19 mouse cellular contexts compared by ENCODE assay signal in genomic region chr3:35473351-35473750, GRCm38 (mm10).
DNase-seq lines count a peak whose midpoint lies in the region; ATAC-seq and TF ChIP-seq lines count a peak whose summit lies in the region.
"Had no signal": no experiment of that assay in that cellular context is flagged by ENCODE, and none has a peak within 500 bp of the region (broad histone marks: within the 10 kb centered on the region; RNA-seq: fewer than 3 reads in every experiment).

No protein-coding gene starts in this region.

- H3K4me3 ChIP-seq in forebrain, embryonic 10.5 days = no peak overlapping the region
- no peak overlapping the region for H3K4me3 ChIP-seq in forebrain, postnatal 0 days (ENCODE audit: low read depth, low read length)
- no peak overlapping the region for H3K4me3 ChIP-seq in limb, embryonic 12.5 days (replicated peaks)
- H3K4me3 ChIP-seq in limb, embryonic 10.5 days = no peak overlapping the region
- no peak overlapping the region for H3K4me3 ChIP-seq in neural tube, embryonic 13.5 days
- H3K4me3 ChIP-seq: embryonic facial prominence, embryonic 12.5 days; forebrain, embryonic 12.5 days; heart, adult 2 months; heart, embryonic 15.5 days had no signal

- peaks cover 30% of the 10 kb centered on the region for H3K4me1 ChIP-seq in forebrain, embryonic 10.5 days
- H3K4me1 ChIP-seq in forebrain, postnatal 0 days (ENCODE audit: insufficient read depth) = no peaks in the 10 kb centered on the region; the same call in 1 of the 2 replicates
- H3K4me1 ChIP-seq in limb, embryonic 12.5 days (replicated peaks) = peaks cover 19% of the 10 kb centered on the region
- H3K4me1 ChIP-seq in limb, embryonic 10.5 days = peaks cover 13% of the 10 kb centered on the region
- H3K4me1 ChIP-seq in neural tube, embryonic 13.5 days (replicated peaks) = peaks cover 21% of the 10 kb centered on the region
- H3K4me1 ChIP-seq: embryonic facial prominence, embryonic 12.5 days; heart, embryonic 15.5 days had no signal

- H3K4me2 ChIP-seq in forebrain, postnatal 0 days (ENCODE audit: low read depth) = no peak overlapping the region
- H3K4me2 ChIP-seq in limb, embryonic 12.5 days = no peak overlapping the region
- no peak overlapping the region for H3K4me2 ChIP-seq in neural tube, embryonic 13.5 days
- H3K4me2 ChIP-seq: embryonic facial prominence, embryonic 12.5 days; forebrain, embryonic 12.5 days; heart, embryonic 11.5 days; heart, embryonic 15.5 days had no signal

- 72% methylated on average over 7 of the region's 7 CpGs for WGBS in forebrain, embryonic 10.5 days
- whole genome bisulfite sequencing in forebrain, postnatal 0 days = 62% methylated on average over 7 of the region's 7 CpGs
- WGBS in limb, embryonic 12.5 days = 85% methylated on average over 7 of the region's 7 CpGs
- 90% methylated on average over 7 of the region's 7 CpGs for WGBS in limb, embryonic 10.5 days
- WGBS in neural tube, embryonic 13.5 days = 41% methylated on average over 7 of the region's 7 CpGs

- no peak overlapping the region for H3K9ac ChIP-seq in forebrain, postnatal 0 days
- no peak overlapping the region for H3K9ac ChIP-seq in limb, embryonic 12.5 days (replicated peaks)
- H3K9ac ChIP-seq in neural tube, embryonic 13.5 days = no peak overlapping the region
- H3K9ac ChIP-seq: embryonic facial prominence, embryonic 12.5 days; forebrain, embryonic 12.5 days; heart, embryonic 15.5 days had no signal

- DNase-seq in forebrain, embryonic 10.5 days (ENCODE audit: extremely low spot score, low spot score) = no peak
- no peak for DNase-seq in forebrain, postnatal 0 days
- no peak for DNase-seq in limb, embryonic 10.5 days (ENCODE audit: low spot score)
- no peak for DNase-seq in neural tube, embryonic 10.5 days (ENCODE audit: extremely low spot score, low spot score)
- DNase-seq in adipocyte (ENCODE audit: low spot score) = no peak
- DNase-seq: adrenal gland, postnatal 14 days; cerebellum, adult 11-12 months; cerebellum, adult 9-10 months; cerebellum, postnatal 25 days; gastrocnemius, postnatal 14 days; heart, adult 2 months; heart, postnatal 14 days had no signal

- no peaks in the 10 kb centered on the region for H3K36me3 ChIP-seq in forebrain, embryonic 10.5 days (replicated peaks)
- no peaks in the 10 kb centered on the region for H3K36me3 ChIP-seq in forebrain, postnatal 0 days (ENCODE audit: insufficient read depth)
- no peaks in the 10 kb centered on the region for H3K36me3 ChIP-seq in limb, embryonic 12.5 days
- H3K36me3 ChIP-seq in limb, embryonic 10.5 days = no peaks in the 10 kb centered on the region
- H3K36me3 ChIP-seq in neural tube, embryonic 13.5 days = no peaks in the 10 kb centered on the region
- H3K36me3 ChIP-seq: embryonic facial prominence, embryonic 12.5 days; forebrain, embryonic 12.5 days; heart, embryonic 15.5 days had no signal

- no peak for TF ChIP-seq CTCF in forebrain, postnatal 0 days (IDR thresholded peaks at IDR 0.05; ENCODE audit: low read depth)

- no peak for ATAC-seq in forebrain, postnatal 0 days
- 0 out of 2 replicates have a peak, but pooled peaks have one; percentile 42 for ATAC-seq in limb, embryonic 12.5 days (ENCODE audit: insufficient number of reproducible peaks, insufficient read depth, low FRiP score, low TSS enrichment, low read depth)
- peak; percentile 65 for ATAC-seq in neural tube, embryonic 13.5 days (ENCODE audit: low read depth)
- ATAC-seq: forebrain, embryonic 16.5 days had no signal

- no peaks in the 10 kb centered on the region for H3K27me3 ChIP-seq in forebrain, embryonic 10.5 days (ENCODE audit: poor library complexity, severe bottlenecking)
- no peaks in the 10 kb centered on the region for H3K27me3 ChIP-seq in forebrain, postnatal 0 days (ENCODE audit: insufficient read depth, low read length)
- no peaks in the 10 kb centered on the region for H3K27me3 ChIP-seq in limb, embryonic 12.5 days
- H3K27me3 ChIP-seq in limb, embryonic 10.5 days (ENCODE audit: low read depth, poor library complexity, severe bottlenecking) = no peaks in the 10 kb centered on the region
- H3K27me3 ChIP-seq in neural tube, embryonic 13.5 days = peaks cover 14% of the 10 kb centered on the region; the same call in 1 of the 2 replicates
- H3K27me3 ChIP-seq: forebrain, embryonic 12.5 days; heart, embryonic 15.5 days had no signal

- H3K9me3 ChIP-seq in forebrain, embryonic 10.5 days = no peaks in the 10 kb centered on the region
- H3K9me3 ChIP-seq in forebrain, postnatal 0 days (ENCODE audit: low read length) = no peaks in the 10 kb centered on the region
- no peaks in the 10 kb centered on the region; the same call in 1 of the 2 replicates for H3K9me3 ChIP-seq in limb, embryonic 12.5 days
- H3K9me3 ChIP-seq in limb, embryonic 10.5 days (replicated peaks) = no peaks in the 10 kb centered on the region
- no peaks in the 10 kb centered on the region for H3K9me3 ChIP-seq in neural tube, embryonic 13.5 days
- H3K9me3 ChIP-seq: embryonic facial prominence, embryonic 12.5 days; forebrain, embryonic 12.5 days; heart, embryonic 15.5 days had no signal

- peak overlapping the region; percentile 65 for H3K27ac ChIP-seq in forebrain, embryonic 10.5 days
- H3K27ac ChIP-seq in forebrain, postnatal 0 days (ENCODE audit: low read depth, low read length) = no peak overlapping the region
- H3K27ac ChIP-seq in limb, embryonic 12.5 days = no peak overlapping the region
- no peak overlapping the region for H3K27ac ChIP-seq in limb, embryonic 10.5 days
- no peak overlapping the region for H3K27ac ChIP-seq in neural tube, embryonic 13.5 days (replicated peaks)
- H3K27ac ChIP-seq: embryonic facial prominence, embryonic 12.5 days; forebrain, embryonic 12.5 days; heart, adult 2 months; heart, embryonic 15.5 days had no signal
